Mouse (Mus musculus) cortical plate, adult 2 months (tissue): ENCODE measurements around the gene Gm1113. TPM values are rescaled to one million over a fixed set of nuclear protein-coding genes. Genes with fewer than 3 reads are reported as not detected.

Source experiments
- H3K27ac ChIP-seq: fragments of 200-500 bp; 2 replicates; pipeline ENCODE4 v1.5.1; 2012; ENCODE audit warnings: low read length, control low read depth, inconsistent platforms; ENCODE audit not compliant: insufficient read depth
- H3K4me1 ChIP-seq: fragments of 200-500 bp; 2 replicates; pipeline ENCODE4 v1.6.1; 2011; ENCODE audit warnings: low read length; ENCODE audit not compliant: control insufficient read depth, insufficient read depth
- H3K4me3 ChIP-seq: fragments of 200-500 bp; 2 replicates; pipeline ENCODE4 v1.5.1; 2011; ENCODE audit warnings: mild to moderate bottlenecking, low read length, control low read depth; ENCODE audit not compliant: insufficient read depth
- CTCF ChIP-seq: fragments of 200-500 bp; IDR thresholded peaks from 2 replicates; pipeline ENCODE4 v1.5.1; 2011; ENCODE audit warnings: mild to moderate bottlenecking, control low read depth, low read length; ENCODE audit not compliant: insufficient read depth; ENCODE audit errors: extremely low read depth
- POLR2A ChIP-seq: fragments of 200-500 bp; IDR thresholded peaks from 2 replicates; pipeline ENCODE4 v1.6.1; 2011; ENCODE audit warnings: mild to moderate bottlenecking, low read length, control low read depth; ENCODE audit not compliant: insufficient read depth; ENCODE audit errors: extremely low read depth
- polyA plus RNA-seq: library from polyadenylated mRNA; depleted of rRNA; stranded (reverse); fragments of >200 nt; gene quantifications from 2 replicates; pipeline ENCODE4 v1.2.3, GENCODE M21; 2012; rRNA removed

Gm1113 gene
- polyA plus RNA-seq, 1 experiment = not detected

GRCm38 (mm10) chr9:35482014-35482898 is 35.8 kb downstream of the Gm1113 start:
- TF ChIP-seq POLR2A = no peak
- TF ChIP-seq CTCF = no peak
- H3K27ac ChIP-seq = no peak overlapping the region
- no peak overlapping the region for H3K4me3 ChIP-seq

DNA sequence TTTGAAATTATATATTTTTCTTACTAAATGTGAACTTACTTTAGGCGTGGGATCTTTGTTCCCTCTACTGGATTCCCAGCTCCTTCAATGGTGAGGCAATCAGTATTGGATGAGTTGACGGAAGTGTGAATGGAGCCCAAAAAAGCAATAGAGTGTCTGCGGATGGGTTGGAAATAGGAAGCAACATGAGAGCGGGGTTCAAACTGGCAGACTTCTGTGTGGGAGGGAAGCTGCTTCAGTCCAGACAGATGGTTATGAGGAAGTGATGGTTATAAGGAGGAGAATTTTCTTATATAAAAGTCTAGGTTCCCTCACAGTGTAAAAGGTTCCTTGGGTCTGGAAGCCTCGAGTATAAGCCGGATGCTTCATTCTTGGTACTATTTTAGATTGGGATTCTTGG is 38.6 kb downstream of the Gm1113 start:
- Histone ChIP-seq H3K4me1 (no peaks in the 10 kb centered on the region), H3K27ac (no peak overlapping the region), H3K4me3 (no peak overlapping the region)
- TF ChIP-seq POLR2A = no peak
- no peak for TF ChIP-seq CTCF

More at GRCm38 (mm10) chr9:35482014-35482898, 35.8 kb downstream of the Gm1113 start:
- no peaks in the 10 kb centered on the region for H3K4me1 ChIP-seq

GRCm38 (mm10) chr9:35475394-35475793 is 42.7 kb downstream of the Gm1113 start:
- Histone ChIP-seq H3K27ac (no peak overlapping the region), H3K4me3 (no peak overlapping the region), H3K4me1 (no peaks in the 10 kb centered on the region)
- no peak for TF ChIP-seq CTCF

GRCm38 (mm10) chr9:35474104-35474724 is 43.9 kb downstream of the Gm1113 start:
- Histone ChIP-seq H3K4me1 (no peaks in the 10 kb centered on the region), H3K4me3 (no peak overlapping the region), H3K27ac (no peak overlapping the region)
- TF ChIP-seq CTCF (no peak), POLR2A (no peak)

- Histone ChIP-seq H3K27ac (no peak overlapping the region), H3K4me3 (no peak overlapping the region), H3K4me1 (0 out of 2 replicates have a peak, but pooled peaks cover 2% of the 10 kb centered on the region)
- TF ChIP-seq CTCF (no peak), POLR2A (no peak)
Measured at GRCm38 (mm10) chr9:35468913-35469312, 49.2 kb downstream of the Gm1113 start.

DNA sequence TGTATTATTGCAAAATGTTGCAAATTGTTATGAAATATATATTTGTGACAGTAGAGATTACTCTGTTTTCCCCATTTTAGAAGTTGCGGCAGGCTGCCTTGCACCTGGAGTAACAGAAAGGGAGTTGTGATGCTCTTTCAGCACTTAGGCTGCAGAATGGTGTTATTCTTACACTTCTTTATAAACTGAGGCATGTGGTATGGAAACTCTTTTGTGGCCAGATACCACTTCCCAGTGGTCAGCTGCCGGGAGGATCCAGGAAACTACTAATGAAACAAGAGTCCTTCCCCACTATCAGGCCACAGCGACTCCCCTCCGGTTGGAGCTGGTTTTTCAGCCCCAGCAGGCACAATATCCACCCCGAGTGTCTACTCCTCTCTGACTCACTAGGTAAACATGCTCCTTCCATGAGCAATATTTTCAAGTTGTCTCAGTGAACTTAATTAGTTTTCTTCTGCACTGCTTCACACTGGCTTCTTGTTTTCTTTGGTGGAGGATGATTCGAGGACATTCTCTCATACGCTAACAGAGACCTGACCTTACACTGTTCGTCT is 50.7 kb downstream of the Gm1113 start:
- Histone ChIP-seq H3K4me3 (no peak overlapping the region), H3K4me1 (0 out of 2 replicates have a peak, but pooled peaks cover 2% of the 10 kb centered on the region)
- TF ChIP-seq POLR2A = no peak
- TF ChIP-seq CTCF = no peak

DNA sequence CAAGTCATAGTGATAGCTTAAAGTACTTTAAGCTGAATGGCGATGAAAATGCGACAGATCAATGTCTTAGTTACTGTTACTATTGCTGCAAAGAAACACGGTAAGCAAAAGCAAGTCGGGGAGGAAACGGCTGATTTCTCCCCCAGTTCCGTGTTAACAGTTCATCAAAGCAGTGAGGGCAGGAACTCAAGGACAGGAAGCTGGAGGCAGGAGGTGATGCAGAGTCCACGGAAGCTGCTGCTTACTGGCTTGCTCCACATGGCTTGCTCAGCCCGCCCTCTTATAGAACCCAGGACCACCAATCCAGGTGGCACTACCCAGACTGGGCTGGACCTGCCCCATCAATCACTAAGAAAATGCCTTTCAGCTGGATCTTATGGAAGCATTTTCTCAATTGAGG is 58.5 kb downstream of the Gm1113 start:
- Histone ChIP-seq H3K4me1 (no peaks in the 10 kb centered on the region), H3K4me3 (no peak overlapping the region), H3K27ac (no peak overlapping the region)
- no peak for TF ChIP-seq CTCF

More for the DNA sequence above, 50.7 kb downstream of the Gm1113 start:
- no peak overlapping the region for H3K27ac ChIP-seq

Other genes with a start within 250 kb of the Gm1113 start
- 5.6 and 6.2 TPM in 2 replicates for gene Cdon, start 97.1 kb downstream of the Gm1113 start, polyA plus RNA-seq
- 13.9 and 14.8 TPM in 2 replicates for gene Ddx25, start 40.3 kb upstream of the Gm1113 start, polyA plus RNA-seq
- gene Pus3, start 40.3 kb upstream of the Gm1113 start, polyA plus RNA-seq = 11.4 and 12.0 TPM in 2 replicates
- gene Pate2, start 52.0 kb upstream of the Gm1113 start, polyA plus RNA-seq = 0.44 and 0.49 TPM in 2 replicates
- 5.4 and 7.3 TPM in 2 replicates for gene Hyls1, start 52.1 kb upstream of the Gm1113 start, polyA plus RNA-seq
- not detected in 2 replicates for gene Pate4, start 93.7 kb upstream of the Gm1113 start, polyA plus RNA-seq
- not detected in 2 replicates for gene Pate3, start 129.9 kb upstream of the Gm1113 start, polyA plus RNA-seq
- not detected in 2 replicates for gene Pate1, start 169.1 kb upstream of the Gm1113 start, polyA plus RNA-seq
- gene Gm17677, start 222.8 kb upstream of the Gm1113 start, polyA plus RNA-seq = not detected in 2 replicates